Mouse (Mus musculus) spleen, postnatal 36 days (tissue): Measurements from ENCODE around the gene Mtmr2.
"Not testable (repeated sequence)": the region's sequence is repeated elsewhere in the genome, so short reads cannot be mapped to it uniquely, and the experiment has no call there.

Experiments
- DNase-seq, 2 experiments: peaks; one replicate each; pipeline ENCODE4 v3.0.0; 2022; ENCODE audit warnings: low spot score in 2 of 2, mixed read lengths in 1 of 2

The Mtmr2 gene

GRCm38 (mm10) chr9:13748404-13748797 is at the start of gene Mtmr2:
TSS of gene Mtmr2 (plus strand) at chr9:13748410.
- no peak for DNase-seq

DNA sequence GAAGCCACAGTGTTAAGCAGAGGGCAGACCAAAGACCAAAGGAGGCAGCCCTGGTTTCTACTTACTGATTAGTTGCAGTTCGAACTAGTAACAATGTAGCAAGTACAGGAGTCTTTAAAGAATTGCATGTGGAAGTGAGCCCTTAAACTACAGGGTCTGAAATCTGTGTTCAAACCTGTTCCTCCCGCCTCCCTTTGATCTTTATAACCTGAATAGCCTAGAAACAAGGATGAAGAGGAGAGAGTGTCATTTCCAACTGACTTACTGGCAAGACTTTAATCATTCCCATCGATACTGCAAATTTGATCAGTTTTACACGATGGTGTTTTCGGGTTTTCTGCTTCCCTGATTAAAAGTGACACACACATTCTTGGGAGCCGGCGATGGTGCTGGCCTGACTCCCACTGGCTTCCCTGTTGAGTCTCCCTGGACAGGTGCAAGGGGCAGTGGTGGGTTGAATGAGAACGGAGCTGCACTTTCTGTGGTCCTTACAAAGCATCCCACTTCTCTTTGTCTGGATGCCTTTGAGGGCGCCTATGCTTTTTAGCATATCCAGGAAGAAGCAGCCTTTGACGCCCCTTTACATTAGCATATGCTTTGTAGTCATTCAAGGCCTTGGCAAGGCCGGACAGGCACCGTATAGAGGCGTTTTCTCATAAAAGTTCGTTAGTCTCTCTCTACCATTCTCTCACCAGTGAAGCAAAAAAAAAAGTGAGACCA is 49.0 kb upstream of the Mtmr2 start:
- no peak for DNase-seq

DNA sequence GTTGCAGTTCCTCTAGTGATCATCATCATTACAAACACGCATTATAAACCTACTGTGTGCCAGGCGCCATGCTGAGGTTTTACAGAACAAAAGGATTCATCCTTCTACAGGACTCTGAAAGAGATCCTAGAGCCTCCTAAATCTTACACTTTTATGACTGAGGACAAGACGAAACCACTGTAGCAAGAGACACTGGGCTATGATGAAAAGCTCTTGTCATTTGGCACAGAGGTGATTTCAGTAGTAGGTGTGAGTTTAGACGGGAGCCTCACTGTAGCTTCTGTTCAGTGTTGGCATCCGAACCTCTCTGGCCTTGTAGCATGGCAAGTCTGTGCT is 48.5 kb upstream of the Mtmr2 start:
- no peak for DNase-seq

- peak in 1 of 2 experiments; percentile 11 for DNase-seq
Observed at GRCm38 (mm10) chr9:13701773-13702172, 46.4 kb upstream of the Mtmr2 start.

GRCm38 (mm10) chr9:13703100-13703499 is 45.1 kb upstream of the Mtmr2 start:
- no peak for DNase-seq

DNA sequence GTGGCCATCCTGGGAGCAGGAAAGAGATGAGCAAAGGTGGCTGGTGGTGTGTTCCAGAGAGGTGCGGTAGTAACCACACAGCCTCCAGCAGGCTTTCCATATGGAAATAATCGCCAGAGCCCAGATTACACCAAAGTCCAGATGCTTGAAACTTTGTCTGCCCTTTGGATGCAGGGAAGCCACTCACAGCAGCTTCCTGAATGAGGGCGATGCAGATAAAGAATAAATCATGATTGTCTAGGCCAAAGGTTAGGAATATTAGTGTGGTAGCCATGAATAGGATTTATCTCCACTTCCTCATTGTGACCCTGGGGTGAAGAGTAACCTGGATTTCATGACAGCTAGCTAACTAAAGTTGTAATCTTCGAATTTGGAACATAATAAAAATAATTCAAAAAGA is 43.3 kb upstream of the Mtmr2 start:
- DNase-seq, result no peak

GRCm38 (mm10) chr9:13707066-13707555 is 41.1 kb upstream of the Mtmr2 start:
- DNase-seq, result no peak

DNA sequence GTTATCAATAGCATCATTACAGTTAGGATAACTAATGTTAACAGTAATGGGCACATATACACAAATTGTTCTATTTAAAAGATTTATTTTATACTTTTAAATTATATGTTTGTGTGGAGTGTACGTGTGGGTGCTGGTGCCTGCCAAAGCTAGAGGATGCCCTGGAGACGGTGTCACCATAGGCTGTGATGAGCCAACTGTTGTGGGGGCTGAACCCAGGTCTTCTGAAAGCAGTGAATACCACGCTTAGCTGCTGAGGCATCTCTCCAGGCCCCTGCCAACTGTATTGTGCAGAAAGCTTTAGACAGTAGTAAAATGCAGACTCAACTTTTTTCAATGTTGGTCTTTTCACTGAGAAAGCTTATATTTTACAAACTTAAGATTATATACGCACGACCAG is 38.8 kb upstream of the Mtmr2 start:
- no peak for DNase-seq

- not testable (repeated sequence) for DNase-seq
Observed at GRCm38 (mm10) chr9:13715891-13716290, 32.3 kb upstream of the Mtmr2 start.

DNA sequence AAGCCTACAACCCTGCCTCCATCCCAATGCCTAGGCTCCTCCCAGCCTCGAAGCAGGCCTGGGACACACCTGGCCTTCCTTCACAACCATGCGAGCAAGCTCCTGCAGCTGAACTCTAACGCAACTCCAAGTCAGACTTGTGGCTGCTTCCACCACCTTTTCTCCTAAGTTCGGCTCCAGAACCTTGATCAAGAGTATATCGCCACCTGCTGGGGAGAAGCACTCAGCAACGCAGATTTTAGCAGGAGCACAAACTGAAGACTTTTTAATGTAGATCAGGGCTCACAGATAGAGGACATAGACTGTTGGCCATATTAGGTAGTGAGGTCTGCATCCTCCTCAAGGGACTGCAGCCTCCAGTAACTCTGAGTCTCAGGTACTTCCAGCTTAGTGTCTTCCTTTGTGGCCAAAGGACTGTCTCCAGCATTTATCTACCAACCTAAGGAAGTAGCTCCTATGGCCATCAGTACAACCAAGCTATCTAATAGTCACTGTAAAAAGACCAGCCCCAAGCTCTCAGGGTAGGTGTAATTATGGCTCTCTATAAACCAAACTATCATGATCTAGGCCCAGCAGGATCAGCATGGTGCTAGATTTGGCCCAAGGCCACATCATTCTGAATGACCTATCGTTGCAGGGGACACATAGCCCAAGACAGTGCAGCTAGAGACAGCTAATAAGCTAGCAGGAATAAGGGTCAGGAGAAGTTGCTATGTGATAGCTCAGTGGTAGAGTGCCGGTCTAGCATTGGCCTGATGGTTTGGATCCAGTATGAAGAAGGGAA is 31.7 kb upstream of the Mtmr2 start:
- DNase-seq, result peak; percentile 52 to 65

GRCm38 (mm10) chr9:13748798-13749674 is 826 bp downstream of the Mtmr2 start:
- peak; percentile 94 for DNase-seq

- no peak for DNase-seq
Observed at GRCm38 (mm10) chr9:13749675-13749998, 1.4 kb downstream of the Mtmr2 start.

- no peak for DNase-seq
Observed at GRCm38 (mm10) chr9:13752543-13752942, 4.3 kb downstream of the Mtmr2 start.

DNA sequence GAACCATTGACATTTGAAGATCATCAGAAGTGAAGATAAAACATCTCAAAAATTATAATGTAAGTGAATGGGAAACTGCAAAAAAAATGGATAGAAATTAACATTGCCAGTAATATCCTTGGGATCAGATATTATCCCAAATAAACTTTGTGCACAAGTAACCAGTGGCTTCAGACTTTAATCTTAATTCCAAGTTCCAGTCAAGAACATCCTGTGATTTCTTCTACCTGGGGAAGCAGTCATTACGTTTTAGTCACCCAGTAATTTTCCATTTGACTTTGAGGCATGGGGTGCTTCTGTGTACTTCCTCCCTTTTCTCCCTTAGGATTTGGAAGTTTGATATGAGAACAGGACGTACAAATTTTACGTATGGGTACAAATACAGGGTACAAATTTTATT is 12.2 kb downstream of the Mtmr2 start:
- DNase-seq, result no peak

DNA sequence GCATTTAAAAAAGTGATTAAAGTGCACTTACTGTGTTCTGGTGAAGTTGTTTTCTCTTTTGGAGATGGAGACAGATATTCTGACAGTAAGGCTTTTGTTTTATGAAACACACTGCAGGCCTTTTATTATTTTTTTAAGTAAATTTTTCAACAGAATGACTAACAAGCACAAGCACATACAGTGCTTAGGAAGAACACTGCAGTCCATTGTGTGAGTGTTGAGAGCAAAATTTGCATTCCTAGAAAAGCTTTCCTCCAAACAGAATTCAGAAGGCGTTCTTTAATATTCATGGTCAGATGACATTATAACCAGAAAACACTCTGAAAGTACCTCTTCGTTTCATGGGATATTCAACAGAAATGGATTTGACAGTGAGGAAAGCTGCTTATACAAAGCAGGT is 17.4 kb downstream of the Mtmr2 start:
- DNase-seq, result no peak

- DNase-seq, result no peak
Observed at GRCm38 (mm10) chr9:13766570-13766969, 18.4 kb downstream of the Mtmr2 start.

GRCm38 (mm10) chr9:13774732-13775131 is 26.5 kb downstream of the Mtmr2 start:
- no peak for DNase-seq

GRCm38 (mm10) chr9:13781985-13782384 is 33.8 kb downstream of the Mtmr2 start:
- DNase-seq, result no peak

GRCm38 (mm10) chr9:13790864-13791263 is 42.7 kb downstream of the Mtmr2 start:
- not testable (repeated sequence) for DNase-seq

DNA sequence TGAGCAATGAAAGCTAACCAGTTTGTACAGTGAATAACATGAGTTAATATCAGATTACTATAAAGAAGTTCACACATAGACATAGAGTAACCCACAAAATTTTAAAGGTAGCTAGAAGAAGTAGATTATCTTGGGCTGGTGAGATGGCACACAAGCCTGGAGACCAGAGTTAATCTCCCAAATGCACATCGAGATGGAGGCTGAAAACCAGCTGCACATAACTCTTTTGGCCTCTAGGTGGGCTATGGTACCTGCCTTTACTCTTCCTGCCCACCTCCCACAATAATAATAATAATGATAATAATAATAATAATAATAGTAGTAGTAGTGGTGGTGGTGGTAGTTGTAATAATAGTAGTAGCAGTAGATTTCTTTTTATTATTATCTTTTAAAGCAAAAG is 46.1 kb downstream of the Mtmr2 start:
- DNase-seq, result no peak

DNA sequence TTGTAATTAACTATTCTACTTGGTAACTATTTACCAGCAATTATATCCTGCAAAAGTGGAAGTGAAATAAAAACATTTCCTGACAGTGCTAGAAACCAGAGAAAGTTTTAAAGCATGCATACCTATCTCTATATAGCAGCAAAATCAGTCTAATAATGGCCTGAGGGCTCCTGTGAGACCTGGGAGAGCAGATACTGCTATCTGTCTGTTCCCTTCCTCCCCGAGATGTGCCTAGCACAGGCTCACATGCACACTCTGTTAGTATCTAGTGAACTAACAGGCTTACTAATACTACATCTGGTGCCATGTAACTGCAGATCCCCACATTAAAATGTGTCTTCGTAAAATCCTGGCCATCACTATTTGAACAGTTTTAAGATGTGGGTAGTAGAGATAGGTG is 46.5 kb downstream of the Mtmr2 start:
- DNase-seq, result no peak

DNA sequence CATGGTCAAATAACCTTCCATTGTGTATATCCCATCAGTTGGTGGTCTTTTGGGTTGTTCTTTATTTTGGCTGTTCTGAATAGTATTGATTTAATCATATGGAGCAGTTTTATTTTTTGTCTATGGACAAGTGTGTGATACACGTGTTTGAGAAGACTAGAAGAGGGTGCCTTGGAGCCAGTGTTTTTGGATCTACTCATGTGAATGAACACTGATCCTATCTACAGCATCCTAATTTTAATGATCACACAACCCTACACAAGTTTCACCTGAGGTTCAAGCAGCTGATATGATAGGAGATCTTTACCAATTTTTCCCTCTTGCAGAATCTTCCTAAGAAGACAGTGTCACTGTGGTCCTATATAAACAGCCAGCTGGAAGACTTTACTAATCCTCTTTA is 56.3 kb downstream of the Mtmr2 start:
- no peak for DNase-seq
